Mouse (Mus musculus) heart, embryonic 14.5 days (tissue): Measurements from ENCODE around the gene Pygb. TPM values are rescaled to one million over a fixed set of nuclear protein-coding genes. Genes with fewer than 3 reads are reported as not detected.

Source experiments
- ATAC-seq: fragments of 200-750 bp; cut with Nextera tagmentation; 2 replicates; pipeline ENCODE4 v1.8.0; 2017; ENCODE audit warnings: low read depth, moderate TSS enrichment; ENCODE audit not compliant: insufficient number of reproducible peaks, insufficient read depth, low FRiP score
- H3K27ac ChIP-seq, 2 experiments: fragments of 200-500 bp in 1 of 2; fragments of 300-500 bp in 1 of 2; sonication (generic) in 1 of 2; replicated peaks in 1 of 2; 2 replicates each; pipeline ENCODE4 v1.5.1; 2012 to 2014; ENCODE audit warnings: low read depth in 2 of 2, low read length in 2 of 2, control low read depth in 1 of 2, mild to moderate bottlenecking in 1 of 2, mixed read lengths in 1 of 2; ENCODE audit not compliant: control insufficient read depth in 1 of 2, insufficient read depth in 1 of 2
- H3K27me3 ChIP-seq: fragments of 300-500 bp; sonication (generic); 2 replicates; pipeline ENCODE4 v1.6.1; 2014; ENCODE audit warnings: mild to moderate bottlenecking, low read length, control low read depth; ENCODE audit not compliant: control insufficient read depth, insufficient read depth
- H3K36me3 ChIP-seq: fragments of 300-500 bp; sonication (generic); 2 replicates; pipeline ENCODE4 v1.6.1; 2014; ENCODE audit warnings: mild to moderate bottlenecking, control low read depth, low read length, mixed read lengths; ENCODE audit not compliant: control insufficient read depth, insufficient read depth
- H3K4me1 ChIP-seq, 2 experiments: fragments of 200-500 bp in 1 of 2; fragments of 300-500 bp in 1 of 2; sonication (generic) in 1 of 2; 2 replicates each; pipeline ENCODE4 v1.6.1; 2012 to 2014; ENCODE audit warnings: low read length in 2 of 2, control low read depth in 1 of 2, mixed read lengths in 1 of 2; ENCODE audit not compliant: control insufficient read depth in 2 of 2, insufficient read depth in 2 of 2
- H3K4me2 ChIP-seq: fragments of 300-500 bp; sonication (generic); 2 replicates; pipeline ENCODE4 v1.6.1; 2014; ENCODE audit warnings: mild to moderate bottlenecking, low read length
- H3K4me3 ChIP-seq, 2 experiments: fragments of 200-500 bp in 1 of 2; fragments of 300-500 bp in 1 of 2; sonication (generic) in 1 of 2; 2 replicates each; pipeline ENCODE4 v1.5.1; 2012 to 2014; ENCODE audit warnings: low read length in 2 of 2, mild to moderate bottlenecking in 2 of 2, control low read depth in 1 of 2, low read depth in 1 of 2, moderate library complexity in 1 of 2; ENCODE audit not compliant: control insufficient read depth in 1 of 2, insufficient read depth in 1 of 2
- H3K9ac ChIP-seq: fragments of 300-500 bp; sonication (generic); 2 replicates; pipeline ENCODE4 v1.6.1; 2014; ENCODE audit warnings: mild to moderate bottlenecking, low read length
- H3K9me3 ChIP-seq: fragments of 300-500 bp; sonication (generic); 2 replicates; pipeline ENCODE4 v1.6.1; 2016; ENCODE audit warnings: low read length, control low read depth; ENCODE audit not compliant: control insufficient read depth
- WGBS: fragments of 180-500 bp; shearing (Covaris S2); extraction: QIAGEN DNeasy Blood & Tissue Kit; methylation state at CpG from one replicate; pipeline ENCODE4 v1.1.7; 2014; 5-methylcytosine and 5-hydroxymethylcytosine counted together
- polyA plus RNA-seq: library from polyadenylated mRNA; unstranded; fragments of >200 nt; fragmentation: Nextera tagmentation; extraction: Ambion mirVana; gene quantifications from 2 replicates; pipeline ENCODE4 v1.2.1, GENCODE M21; 2014

The Pygb gene
- 161 and 199 TPM in 2 replicates for polyA plus RNA-seq

GRCm38 (mm10) chr2:150786251-150787180 is at the start of gene Pygb:
Gene Pygb (plus strand): TSS chr2:150786735.
- peak within 1 kb of the TSS; percentile 63 to 90 for H3K4me3 ChIP-seq
- peak within 1 kb of the TSS; percentile 80 for H3K4me2 ChIP-seq
- 2% methylated on average over 58 of the region's 58 CpGs for WGBS
- H3K27ac ChIP-seq, result peak within 1 kb of the TSS; percentile 77 to 93
- peak; percentile 92 for ATAC-seq
- H3K9me3 ChIP-seq, result 0 out of 2 replicates have a peak, but pooled peaks cover 2% of the 10 kb centered on the region
- H3K36me3 ChIP-seq, result peaks cover 17% of the 10 kb centered on the region
- H3K4me1 ChIP-seq, result peaks cover 9 to 31% of the 10 kb centered on the region in 2 experiments
- H3K27me3 ChIP-seq, result no peaks in the 10 kb centered on the region
- peak within 1 kb of the TSS; percentile 91 for H3K9ac ChIP-seq

DNA sequence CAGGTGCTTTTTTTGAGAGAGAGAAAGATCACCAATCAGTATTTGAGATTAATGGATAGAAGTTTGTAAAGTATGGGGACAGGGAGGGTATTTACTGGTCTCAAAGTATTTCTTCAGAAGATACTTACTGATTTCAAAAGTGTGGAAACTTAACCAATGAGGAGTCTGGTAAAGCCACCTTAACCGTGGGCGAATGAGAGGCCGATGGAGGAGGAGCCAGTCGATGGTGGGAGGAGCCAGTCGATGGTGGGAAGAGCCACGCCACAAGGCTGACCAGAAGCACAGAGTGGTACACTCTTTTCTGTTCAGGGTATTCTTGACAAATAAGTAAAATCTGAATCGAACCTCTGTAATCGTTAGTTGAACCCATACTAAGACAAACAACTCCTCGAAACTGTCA is 48.7 kb upstream of the Pygb start:
- Histone ChIP-seq H3K4me1 (no peaks in the 10 kb centered on the region), H3K4me2 (no peak overlapping the region), H3K27me3 (no peaks in the 10 kb centered on the region), H3K9ac (no peak overlapping the region), H3K36me3 (no peaks in the 10 kb centered on the region), H3K4me3 (no peak overlapping the region), H3K27ac (no peak overlapping the region), H3K9me3 (no peaks in the 10 kb centered on the region)
- 75% methylated on average over 9 of the region's 9 CpGs for WGBS
- ATAC-seq, result no peak

DNA sequence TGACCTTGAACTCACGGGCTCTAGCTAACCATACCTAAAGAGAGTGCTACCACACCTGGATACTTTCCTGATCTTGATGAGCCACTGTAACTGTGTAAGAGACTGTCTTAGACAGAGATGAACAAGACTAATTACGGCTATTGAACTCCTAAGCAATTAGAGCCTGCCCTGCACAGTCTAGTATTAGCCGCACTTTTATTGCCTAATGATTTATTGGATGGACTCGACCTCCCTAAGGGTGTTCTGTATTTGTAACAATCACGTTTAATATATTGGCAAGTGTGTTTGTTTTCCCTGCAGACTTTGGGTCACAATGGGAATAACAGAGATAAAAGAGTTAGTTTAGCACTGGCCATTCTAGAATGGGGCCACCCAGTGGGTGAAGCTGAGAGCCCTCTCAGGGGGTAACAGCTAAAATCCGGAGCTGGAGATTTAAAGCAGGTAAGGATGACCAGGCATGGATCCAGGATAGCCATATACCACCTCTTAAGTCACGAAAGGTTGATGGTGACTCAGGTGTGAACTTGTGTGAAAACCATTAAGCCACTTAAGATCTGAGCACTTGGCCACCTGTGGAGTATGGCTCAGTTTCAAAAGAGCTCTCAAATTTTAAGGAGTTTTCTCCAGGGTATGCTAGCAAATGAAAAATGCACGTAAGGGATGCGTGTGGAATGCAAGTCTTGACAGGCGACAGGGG is 46.2 kb upstream of the Pygb start:
- Histone ChIP-seq H3K27me3 (no peaks in the 10 kb centered on the region), H3K27ac (no peak overlapping the region), H3K9me3 (no peaks in the 10 kb centered on the region), H3K4me1 (no peaks in the 10 kb centered on the region), H3K36me3 (no peaks in the 10 kb centered on the region), H3K9ac (no peak overlapping the region), H3K4me3 (no peak overlapping the region), H3K4me2 (no peak overlapping the region)
- no peak for ATAC-seq
- 69% methylated on average over 10 of the region's 10 CpGs for WGBS

DNA sequence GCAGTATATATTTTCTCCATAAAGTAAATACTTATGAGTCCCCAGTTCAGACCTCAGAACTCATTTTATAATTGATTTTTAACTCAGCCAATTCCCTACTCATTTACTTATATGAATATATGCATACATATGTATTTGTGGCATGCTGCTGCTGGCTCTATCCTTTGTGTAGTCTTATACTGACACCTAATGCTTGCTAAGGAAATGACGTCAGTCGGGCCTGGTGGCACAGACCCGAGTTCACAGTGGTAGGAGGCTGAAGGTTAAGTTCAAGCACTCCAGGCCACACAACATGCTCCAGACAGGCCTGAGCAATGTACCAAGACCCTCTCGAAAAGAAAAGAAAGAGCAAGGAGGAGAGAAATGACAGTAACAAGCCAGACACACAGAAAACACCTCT is 45.1 kb upstream of the Pygb start:
- Histone ChIP-seq H3K9me3 (no peaks in the 10 kb centered on the region), H3K9ac (no peak overlapping the region), H3K36me3 (no peaks in the 10 kb centered on the region), H3K27me3 (no peaks in the 10 kb centered on the region), H3K4me3 (no peak overlapping the region), H3K4me2 (no peak overlapping the region), H3K4me1 (no peaks in the 10 kb centered on the region), H3K27ac (no peak overlapping the region)
- no peak for ATAC-seq
- 47% methylated on average over 4 of the region's 4 CpGs for WGBS

GRCm38 (mm10) chr2:150745016-150745415 is 41.5 kb upstream of the Pygb start:
- no peak overlapping the region for H3K4me2 ChIP-seq
- H3K27ac ChIP-seq, result no peak overlapping the region
- 64% methylated on average over 7 of the region's 7 CpGs for WGBS
- no peak overlapping the region for H3K9ac ChIP-seq
- H3K27me3 ChIP-seq, result no peaks in the 10 kb centered on the region
- H3K36me3 ChIP-seq, result no peaks in the 10 kb centered on the region
- no peak overlapping the region for H3K4me3 ChIP-seq
- peaks cover 5 to 7% of the 10 kb centered on the region in 2 experiments for H3K4me1 ChIP-seq
- no peak for ATAC-seq
- no peaks in the 10 kb centered on the region for H3K9me3 ChIP-seq

DNA sequence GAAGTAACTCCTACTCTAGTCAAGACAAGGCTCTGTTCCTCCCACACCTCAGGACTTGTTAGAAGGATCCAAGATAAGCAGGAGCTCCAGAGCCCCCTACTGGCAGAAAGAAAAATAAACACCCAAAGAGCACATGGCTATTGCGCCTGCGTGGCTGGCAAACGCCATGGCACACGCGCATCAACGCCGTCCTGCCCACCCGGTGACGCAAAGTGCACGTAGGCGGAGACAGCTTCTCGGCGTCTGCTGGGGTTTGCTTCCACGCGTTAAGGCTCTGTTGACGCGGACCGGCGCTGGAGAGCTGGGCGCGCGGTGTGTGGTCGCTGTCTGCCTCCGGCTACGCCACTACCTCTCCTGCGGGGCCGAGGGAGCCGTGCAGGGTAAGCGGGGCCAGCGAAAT is 37.7 kb upstream of the Pygb start, which contains the start of gene Entpd6:
Gene Entpd6 (plus strand): TSS at position 189 of the 400 bp plus-strand sequence.
- peak; percentile 93 for ATAC-seq
- H3K27me3 ChIP-seq, result no peaks in the 10 kb centered on the region
- under 1% methylated on average over 30 of the region's 30 CpGs for WGBS
- peak within 1 kb of the TSS; percentile 50 to 88 for H3K27ac ChIP-seq
- peaks cover 13 to 19% of the 10 kb centered on the region in 2 experiments for H3K4me1 ChIP-seq
- peak within 1 kb of the TSS; percentile 89 for H3K9ac ChIP-seq
- peaks cover 22% of the 10 kb centered on the region for H3K36me3 ChIP-seq
- no peaks in the 10 kb centered on the region for H3K9me3 ChIP-seq
- H3K4me2 ChIP-seq, result peak within 1 kb of the TSS; percentile 99
- H3K4me3 ChIP-seq, result peak within 1 kb of the TSS; percentile 56 to 71

DNA sequence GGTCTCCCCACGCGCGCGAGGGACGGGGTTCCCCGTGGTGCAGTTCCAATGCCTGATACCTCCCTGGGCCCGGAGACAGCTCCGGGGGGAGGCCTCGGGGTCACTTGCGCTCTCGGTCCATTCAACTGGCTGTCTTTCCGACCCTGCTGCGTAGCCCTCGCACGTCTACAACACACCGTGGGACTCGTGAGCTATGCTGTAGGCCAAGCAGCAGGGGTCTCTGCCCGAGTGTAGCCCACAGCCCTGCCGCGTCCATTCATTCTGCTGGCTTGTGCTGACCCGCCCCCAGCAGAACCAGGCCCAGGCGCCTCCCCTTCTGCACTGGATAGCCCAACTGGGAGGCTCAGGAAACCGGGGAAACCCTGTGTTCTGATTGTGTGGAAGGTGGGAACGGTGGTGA is 37.3 kb upstream of the Pygb start:
- H3K36me3 ChIP-seq, result peaks cover 23% of the 10 kb centered on the region
- H3K9me3 ChIP-seq, result no peaks in the 10 kb centered on the region
- peak overlapping the region; percentile 99 for H3K4me2 ChIP-seq
- H3K27me3 ChIP-seq, result no peaks in the 10 kb centered on the region
- ATAC-seq, result peak; percentile 74
- peaks cover 13 to 20% of the 10 kb centered on the region in 2 experiments for H3K4me1 ChIP-seq
- peak overlapping the region; percentile 56 to 71 for H3K4me3 ChIP-seq
- H3K27ac ChIP-seq, result peak overlapping the region; percentile 50 to 88
- under 1% methylated on average over 24 of the region's 24 CpGs for WGBS
- peak overlapping the region; percentile 89 for H3K9ac ChIP-seq
